Mouse (Mus musculus): Measurements from ENCODE around the gene Zfp90.

DNA sequence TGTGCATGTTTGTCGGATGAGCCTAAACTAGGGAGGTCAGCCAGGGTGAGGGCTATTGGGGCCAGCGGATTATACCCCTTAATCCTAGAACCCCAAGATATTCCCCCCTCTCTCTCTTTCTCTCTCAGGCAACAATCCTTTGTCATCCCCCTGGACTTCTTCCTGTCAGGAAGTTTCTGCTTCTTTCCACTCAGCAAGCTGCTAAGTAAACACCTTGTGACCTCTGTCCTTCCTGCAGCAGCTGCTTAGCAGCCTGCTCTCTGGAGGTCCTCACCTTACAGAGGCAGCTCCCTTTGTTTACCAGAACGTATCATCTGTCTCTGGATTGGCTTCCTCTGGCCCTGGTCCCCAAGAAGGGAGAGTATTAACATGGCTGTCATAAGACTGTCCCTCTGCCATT is 10.3 kb upstream of the Zfp90 start:
- TF ChIP-seq POLR2A (IDR thresholded peaks at IDR 0.05; ENCODE audit: insufficient read depth, low read depth, low read length): no peak
- TF ChIP-seq EP300 (IDR thresholded peaks at IDR 0.05; ENCODE audit: insufficient read depth, low read depth, low read length): 0 out of 2 replicates have a peak, but pooled peaks have one; percentile 21

Measured in heart, adult 2 months (tissue).